Mouse (Mus musculus): ENCODE results near the gene Ank. TPM values are rescaled to one million over a fixed set of nuclear protein-coding genes. Genes with fewer than 3 reads are reported as not detected.

The Ank gene
- polyA plus RNA-seq, 1 experiment from 2014 or later = 8.9 TPM

- H3K9ac ChIP-seq = no peak overlapping the region; the same call in 1 of the 2 replicates
- WGBS = 60% methylated on average over 8 of the region's 8 CpGs
- no peak for ATAC-seq (ENCODE audit: insufficient number of reproducible peaks, insufficient read depth, low FRiP score, low TSS enrichment, low read depth)
- H3K27me3 ChIP-seq = no peaks in the 10 kb centered on the region
- H3K9me3 ChIP-seq = no peaks in the 10 kb centered on the region
- peaks cover 51% of the 10 kb centered on the region for H3K36me3 ChIP-seq
- peaks cover 21% of the 10 kb centered on the region for H3K4me1 ChIP-seq
- no peak overlapping the region for H3K4me3 ChIP-seq
- peak overlapping the region; percentile 68 for H3K27ac ChIP-seq
- H3K4me2 ChIP-seq = no peak overlapping the region
Measured at GRCm38 (mm10) chr15:27595560-27595959, 129.1 kb downstream of the Ank start.

DNA sequence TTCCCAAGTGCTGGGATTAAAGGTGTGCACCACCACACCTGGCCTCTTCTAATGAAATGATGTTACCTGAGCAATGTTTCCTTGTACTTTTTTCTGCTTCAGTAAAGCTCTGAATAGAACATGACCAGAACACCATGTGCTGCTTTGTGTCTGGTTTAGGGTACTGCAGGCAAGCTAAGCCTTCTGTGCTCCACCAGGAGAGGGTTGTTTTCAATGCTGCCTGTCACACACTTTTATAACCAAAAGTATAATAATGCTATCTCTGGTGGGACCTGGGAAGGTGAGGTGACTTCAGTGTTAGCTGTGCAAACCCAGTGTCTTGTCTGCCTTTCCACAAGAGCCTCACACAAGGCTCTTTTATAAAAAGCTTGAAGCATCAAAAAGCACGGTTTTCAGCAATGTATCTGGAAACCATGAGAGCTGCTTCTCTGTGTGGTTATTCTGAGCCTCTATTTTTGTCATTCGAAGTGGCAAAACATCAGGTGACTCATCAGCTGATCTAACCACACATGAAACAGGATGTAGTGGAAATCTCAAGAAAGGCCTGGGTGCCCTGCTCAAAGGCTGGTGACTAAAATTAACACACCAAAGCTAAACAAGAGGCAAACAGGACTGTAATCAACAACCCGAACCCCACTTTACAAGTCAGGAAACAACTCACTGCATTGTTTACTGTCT lies 130.1 kb downstream of the Ank start:
- Histone ChIP-seq H3K36me3 (peaks cover 49% of the 10 kb centered on the region), H3K27ac (no peak overlapping the region), H3K4me1 (peaks cover 21% of the 10 kb centered on the region), H3K9ac (no peak overlapping the region), H3K4me3 (no peak overlapping the region), H3K4me2 (no peak overlapping the region), H3K9me3 (no peaks in the 10 kb centered on the region), H3K27me3 (no peaks in the 10 kb centered on the region)
- WGBS = 71% methylated on average over 3 of the region's 3 CpGs
- ATAC-seq (ENCODE audit: insufficient number of reproducible peaks, insufficient read depth, low FRiP score, low TSS enrichment, low read depth) = no peak

- Histone ChIP-seq H3K9me3 (no peaks in the 10 kb centered on the region), H3K4me2 (no peak overlapping the region), H3K4me3 (no peak overlapping the region), H3K36me3 (peaks cover 46% of the 10 kb centered on the region), H3K27ac (0 out of 2 replicates have a peak overlapping the region, but pooled peaks have one; percentile 19), H3K9ac (no peak overlapping the region), H3K27me3 (no peaks in the 10 kb centered on the region), H3K4me1 (peaks cover 16% of the 10 kb centered on the region)
- ATAC-seq (ENCODE audit: insufficient number of reproducible peaks, insufficient read depth, low FRiP score, low TSS enrichment, low read depth) = no peak
- 86% methylated on average over 4 of the region's 4 CpGs for WGBS
Measured at GRCm38 (mm10) chr15:27597516-27597915, 131.0 kb downstream of the Ank start.

- Histone ChIP-seq H3K4me1 (peaks cover 13% of the 10 kb centered on the region), H3K4me3 (no peak overlapping the region), H3K4me2 (no peak overlapping the region), H3K9me3 (no peaks in the 10 kb centered on the region), H3K27me3 (no peaks in the 10 kb centered on the region), H3K9ac (no peak overlapping the region), H3K36me3 (peaks cover 37% of the 10 kb centered on the region), H3K27ac (no peak overlapping the region)
- no peak for ATAC-seq (ENCODE audit: insufficient number of reproducible peaks, insufficient read depth, low FRiP score, low TSS enrichment, low read depth)
- 87% methylated on average over 13 of the region's 13 CpGs for WGBS
Measured at GRCm38 (mm10) chr15:27598786-27599385, 132.4 kb downstream of the Ank start.

DNA sequence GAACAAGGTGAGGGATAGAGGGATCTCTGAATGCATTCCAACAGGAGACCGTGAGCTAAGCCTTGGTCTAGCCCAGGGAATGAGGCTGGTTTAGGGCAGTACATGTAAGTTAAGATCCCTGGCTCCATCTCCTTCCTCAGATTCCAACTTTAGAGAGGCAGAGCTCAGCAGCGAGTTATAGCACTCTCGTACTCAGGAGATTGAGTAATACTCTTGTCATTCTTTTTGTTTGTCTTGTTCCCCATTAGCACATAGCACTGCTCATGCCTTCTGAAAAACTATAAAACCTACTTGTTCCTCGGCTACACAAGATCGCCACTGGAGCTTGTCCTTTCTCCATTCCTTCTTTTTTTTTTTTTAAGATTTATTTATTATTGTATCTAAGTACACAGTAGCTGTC lies 134.0 kb downstream of the Ank start:
- no peaks in the 10 kb centered on the region for H3K9me3 ChIP-seq
- H3K9ac ChIP-seq = no peak overlapping the region
- H3K27me3 ChIP-seq = no peaks in the 10 kb centered on the region
- no peak overlapping the region for H3K27ac ChIP-seq
- H3K4me1 ChIP-seq = peaks cover 6% of the 10 kb centered on the region; the same call in 1 of the 2 replicates
- H3K4me3 ChIP-seq = no peak overlapping the region
- no peak overlapping the region for H3K4me2 ChIP-seq
- peaks cover 39% of the 10 kb centered on the region for H3K36me3 ChIP-seq
- WGBS = 91% methylated on average over 5 of the region's 5 CpGs
- ATAC-seq (ENCODE audit: insufficient number of reproducible peaks, insufficient read depth, low FRiP score, low TSS enrichment, low read depth) = no peak

- ATAC-seq (ENCODE audit: insufficient number of reproducible peaks, insufficient read depth, low FRiP score, low TSS enrichment, low read depth) = no peak
- 86% methylated on average over 3 of the region's 3 CpGs for WGBS
- no peaks in the 10 kb centered on the region for H3K27me3 ChIP-seq
- no peak overlapping the region for H3K9ac ChIP-seq
- no peak overlapping the region for H3K27ac ChIP-seq
- H3K4me3 ChIP-seq = no peak overlapping the region
- H3K4me2 ChIP-seq = no peak overlapping the region
- H3K9me3 ChIP-seq = no peaks in the 10 kb centered on the region
- H3K36me3 ChIP-seq = peaks cover 66% of the 10 kb centered on the region
- no peaks in the 10 kb centered on the region for H3K4me1 ChIP-seq
Measured at GRCm38 (mm10) chr15:27604558-27604957, 138.1 kb downstream of the Ank start.

DNA sequence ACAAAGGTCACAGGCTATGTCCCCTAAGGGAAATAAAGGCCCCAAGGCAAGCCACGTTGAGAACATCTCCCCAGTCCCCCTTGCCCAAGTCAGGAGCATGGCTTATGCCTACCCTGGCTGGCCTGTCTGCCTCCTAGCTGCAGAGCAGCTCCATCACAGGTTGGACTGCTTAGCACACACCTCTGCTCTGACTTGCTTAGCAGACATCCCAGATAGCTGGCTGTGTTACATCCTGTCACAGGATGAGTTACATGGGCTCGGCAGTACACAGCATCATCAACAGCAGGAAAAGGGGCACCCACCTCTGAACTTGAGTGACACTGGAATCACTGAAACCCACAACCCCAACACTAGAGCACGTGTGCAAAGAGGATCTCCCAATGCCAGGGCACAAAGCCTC lies 138.8 kb downstream of the Ank start:
- no peaks in the 10 kb centered on the region for H3K27me3 ChIP-seq
- H3K27ac ChIP-seq = no peak overlapping the region
- no peak overlapping the region for H3K9ac ChIP-seq
- no peaks in the 10 kb centered on the region for H3K9me3 ChIP-seq
- no peaks in the 10 kb centered on the region for H3K4me1 ChIP-seq
- peaks cover 63% of the 10 kb centered on the region for H3K36me3 ChIP-seq
- no peak overlapping the region for H3K4me3 ChIP-seq
- WGBS = 77% methylated on average over 3 of the region's 3 CpGs
- no peak overlapping the region for H3K4me2 ChIP-seq
- no peak for ATAC-seq (ENCODE audit: insufficient number of reproducible peaks, insufficient read depth, low FRiP score, low TSS enrichment, low read depth)

GRCm38 (mm10) chr15:27609554-27609953 lies 143.1 kb downstream of the Ank start:
- peaks cover 60% of the 10 kb centered on the region for H3K36me3 ChIP-seq
- 75% methylated on average over 4 of the region's 4 CpGs for WGBS
- no peaks in the 10 kb centered on the region for H3K9me3 ChIP-seq
- no peaks in the 10 kb centered on the region for H3K4me1 ChIP-seq
- H3K4me2 ChIP-seq = no peak overlapping the region
- no peak overlapping the region for H3K27ac ChIP-seq
- H3K9ac ChIP-seq = no peak overlapping the region
- ATAC-seq (ENCODE audit: insufficient number of reproducible peaks, insufficient read depth, low FRiP score, low TSS enrichment, low read depth) = no peak
- H3K27me3 ChIP-seq = no peaks in the 10 kb centered on the region
- H3K4me3 ChIP-seq = no peak overlapping the region

GRCm38 (mm10) chr15:27612533-27613221 lies 146.2 kb downstream of the Ank start:
- ATAC-seq (ENCODE audit: insufficient number of reproducible peaks, insufficient read depth, low FRiP score, low TSS enrichment, low read depth) = 0 out of 2 replicates have a peak, but pooled peaks have one; percentile 32

DNA sequence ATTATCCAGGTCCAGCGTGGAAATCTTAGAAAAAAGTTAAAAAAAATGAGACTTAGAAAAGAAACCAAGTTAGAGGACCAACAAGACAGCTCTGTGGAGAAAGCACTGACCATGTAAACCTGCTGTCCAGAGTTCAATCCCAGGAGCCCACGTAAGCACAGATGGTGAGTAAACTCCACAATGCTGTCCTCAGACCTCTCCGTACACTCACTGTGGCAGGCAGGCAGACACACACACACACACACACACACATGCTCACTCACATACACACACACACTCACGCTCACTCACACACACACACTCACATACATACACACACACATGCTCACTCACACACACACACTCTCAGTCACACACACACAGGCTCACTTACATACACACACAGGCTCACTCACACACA lies 146.8 kb downstream of the Ank start:
- ATAC-seq (ENCODE audit: insufficient number of reproducible peaks, insufficient read depth, low FRiP score, low TSS enrichment, low read depth) = no peak
- Histone ChIP-seq H3K27ac (no peak overlapping the region), H3K27me3 (no peaks in the 10 kb centered on the region), H3K9me3 (no peaks in the 10 kb centered on the region), H3K36me3 (peaks cover 50% of the 10 kb centered on the region), H3K4me1 (no peaks in the 10 kb centered on the region), H3K4me2 (no peak overlapping the region), H3K9ac (no peak overlapping the region), H3K4me3 (no peak overlapping the region)
- 98% methylated on average over 4 of the region's 4 CpGs for WGBS

More at GRCm38 (mm10) chr15:27612533-27613221, 146.2 kb downstream of the Ank start:
- Histone ChIP-seq H3K4me3 (no peak overlapping the region), H3K4me1 (no peaks in the 10 kb centered on the region), H3K36me3 (peaks cover 53% of the 10 kb centered on the region), H3K27me3 (no peaks in the 10 kb centered on the region), H3K27ac (no peak overlapping the region), H3K9me3 (no peaks in the 10 kb centered on the region), H3K4me2 (no peak overlapping the region), H3K9ac (no peak overlapping the region)
- 52% methylated on average over 6 of the region's 6 CpGs for WGBS

- Histone ChIP-seq H3K36me3 (peaks cover 50% of the 10 kb centered on the region), H3K9me3 (no peaks in the 10 kb centered on the region)
Measured at GRCm38 (mm10) chr15:27616159-27616558, 149.7 kb downstream of the Ank start.

GRCm38 (mm10) chr15:27617227-27617626 lies 150.8 kb downstream of the Ank start:
- Histone ChIP-seq H3K36me3 (peaks cover 51% of the 10 kb centered on the region), H3K27ac (no peak overlapping the region), H3K4me1 (no peaks in the 10 kb centered on the region), H3K27me3 (no peaks in the 10 kb centered on the region), H3K4me2 (no peak overlapping the region), H3K4me3 (no peak overlapping the region), H3K9ac (no peak overlapping the region), H3K9me3 (no peaks in the 10 kb centered on the region)
- ATAC-seq (ENCODE audit: insufficient number of reproducible peaks, insufficient read depth, low FRiP score, low TSS enrichment, low read depth) = no peak
- 90% methylated on average over 3 of the region's 3 CpGs for WGBS

More at GRCm38 (mm10) chr15:27616159-27616558, 149.7 kb downstream of the Ank start:
- ATAC-seq (ENCODE audit: insufficient number of reproducible peaks, insufficient read depth, low FRiP score, low TSS enrichment, low read depth) = no peak
- Histone ChIP-seq H3K4me3 (no peak overlapping the region), H3K9ac (no peak overlapping the region), H3K27ac (no peak overlapping the region), H3K27me3 (no peaks in the 10 kb centered on the region), H3K4me1 (no peaks in the 10 kb centered on the region), H3K4me2 (no peak overlapping the region)
- 76% methylated on average over 4 of the region's 4 CpGs for WGBS
